Comparison of ENCODE assay signal across 8 mouse cellular contexts in genomic region chr5:149079018-149079757, GRCm38 (mm10).
DNase-seq lines count a peak whose midpoint lies in the region; ATAC-seq and TF ChIP-seq lines count a peak whose summit lies in the region.

No protein-coding gene starts in this region.

- H3K4me3 ChIP-seq in embryonic facial prominence, embryonic 11.5 days (ENCODE audit: low read depth, low read length): no peak overlapping the region
- H3K4me3 ChIP-seq in kidney, postnatal 0 days (replicated peaks; ENCODE audit: low read depth, low read length): no peak overlapping the region

- H3K27ac ChIP-seq in embryonic facial prominence, embryonic 11.5 days (replicated peaks; ENCODE audit: low read depth, low read length): no peak overlapping the region
- H3K27ac ChIP-seq in kidney, postnatal 0 days: peak overlapping the region; percentile 31; the same call in 1 of the 2 replicates

- no peaks in the 10 kb centered on the region for H3K27me3 ChIP-seq in embryonic facial prominence, embryonic 11.5 days (ENCODE audit: control insufficient read depth, insufficient read depth, low read length)
- H3K27me3 ChIP-seq in kidney, postnatal 0 days (ENCODE audit: insufficient read depth, low read length): no peaks in the 10 kb centered on the region

- 12% methylated on average over 18 of the region's 18 CpGs for WGBS in embryonic facial prominence, embryonic 11.5 days
- 13% methylated on average over 18 of the region's 18 CpGs for WGBS in kidney, postnatal 0 days

- H3K36me3 ChIP-seq in embryonic facial prominence, embryonic 11.5 days (replicated peaks; ENCODE audit: control insufficient read depth, insufficient read depth, low read depth, low read length): no peaks in the 10 kb centered on the region
- no peaks in the 10 kb centered on the region for H3K36me3 ChIP-seq in kidney, postnatal 0 days (ENCODE audit: insufficient read depth, low read length)

- TF ChIP-seq CTCF in kidney, postnatal 0 days (IDR thresholded peaks at IDR 0.05; ENCODE audit: low read depth): peak; percentile 19; the same call in 1 of the 2 replicates

- no peak for ATAC-seq in embryonic facial prominence, embryonic 11.5 days (replicated peaks; ENCODE audit: insufficient number of reproducible peaks, low FRiP score, low TSS enrichment, low read depth)
- ATAC-seq in kidney, postnatal 0 days (replicated peaks; ENCODE audit: low FRiP score, low read depth): peak; percentile 66; the same call in 1 of the 2 replicates

- peak; percentile 18 to 23 for DNase-seq in left cerebral cortex, adult 8-10 months (ENCODE audit: low spot score in 2 of 2)
- DNase-seq in left cerebral cortex, adult 11 months (ENCODE audit: low spot score): no peak
- peak; percentile 41 for DNase-seq in embryonic facial prominence, embryonic 11.5 days (ENCODE audit: low spot score)
- peak; percentile 49 for DNase-seq in kidney, postnatal 0 days (ENCODE audit: low spot score)
- peak; percentile 60 for DNase-seq in lung, postnatal 25 days (ENCODE audit: low spot score)
- DNase-seq in layer of hippocampus, adult 8-10 months (ENCODE audit: low spot score in 2 of 2): no peak
- DNase-seq in cerebellum, postnatal 4 days (ENCODE audit: low spot score in 2 of 2): no peak
- DNase-seq in layer of hippocampus, postnatal 10 days (ENCODE audit: low spot score in 2 of 2): no peak

- H3K9ac ChIP-seq in embryonic facial prominence, embryonic 11.5 days (replicated peaks; ENCODE audit: low read length): peak overlapping the region; percentile 14
- 0 out of 2 replicates have a peak overlapping the region, but pooled peaks have one; percentile 18 for H3K9ac ChIP-seq in kidney, postnatal 0 days (ENCODE audit: low read depth, low read length)

- no peak overlapping the region for H3K4me2 ChIP-seq in embryonic facial prominence, embryonic 11.5 days (ENCODE audit: low read depth, low read length)
- peak overlapping the region; percentile 22; the same call in 1 of the 2 replicates for H3K4me2 ChIP-seq in kidney, postnatal 0 days (ENCODE audit: low read length)

- no peaks in the 10 kb centered on the region for H3K9me3 ChIP-seq in embryonic facial prominence, embryonic 11.5 days (replicated peaks; ENCODE audit: control insufficient read depth, low read length)
- no peaks in the 10 kb centered on the region for H3K9me3 ChIP-seq in kidney, postnatal 0 days (replicated peaks; ENCODE audit: low read length)

- no peaks in the 10 kb centered on the region for H3K4me1 ChIP-seq in embryonic facial prominence, embryonic 11.5 days (ENCODE audit: control insufficient read depth, insufficient read depth, low read length)
- peaks cover 8% of the 10 kb centered on the region; the same call in 1 of the 2 replicates for H3K4me1 ChIP-seq in kidney, postnatal 0 days (replicated peaks; ENCODE audit: insufficient read depth, low read length)

Comparison
In these comparisons a context has a peak if more than half of its experiments do, and no peak if none do; other contexts are left out.
1. DNase-seq: peak in left cerebral cortex, adult 8-10 months (2 of 2), embryonic facial prominence, embryonic 11.5 days (single experiment), kidney, postnatal 0 days (single experiment) and lung, postnatal 25 days (single experiment); none in left cerebral cortex, adult 11 months (single experiment), layer of hippocampus, adult 8-10 months (0 of 2), cerebellum, postnatal 4 days (0 of 2) and layer of hippocampus, postnatal 10 days (0 of 2).